Mouse (Mus musculus): ENCODE data around the gene Gadl1. TPM values are rescaled to one million over a fixed set of nuclear protein-coding genes. Genes with fewer than 3 reads are reported as not detected.

The Gadl1 gene
- polyA plus RNA-seq, 1 experiment from 2014 or later, result 0.36 TPM

- Histone ChIP-seq H3K4me1 (ENCODE audit: control insufficient read depth, insufficient read depth, low read length) (0 out of 2 replicates have a peak, but pooled peaks cover 5% of the 10 kb centered on the region), H3K36me3 (ENCODE audit: control insufficient read depth, insufficient read depth, low read length) (no peaks in the 10 kb centered on the region), H3K4me3 (ENCODE audit: low read depth, low read length) (no peak overlapping the region), H3K27me3 (ENCODE audit: control insufficient read depth, insufficient read depth, low read length) (no peaks in the 10 kb centered on the region), H3K4me2 (ENCODE audit: low read depth, low read length) (no peak overlapping the region), H3K27ac (ENCODE audit: low read depth, low read length) (no peak overlapping the region), H3K9me3 (ENCODE audit: control insufficient read depth, low read length) (no peaks in the 10 kb centered on the region), H3K9ac (replicated peaks; ENCODE audit: low read depth, low read length) (no peak overlapping the region)
- 87% methylated on average over 2 of the region's 2 CpGs for WGBS
- no peak for ATAC-seq (ENCODE audit: low read depth)
These were observed 69.2 kb downstream of the Gadl1 start for GRCm38 (mm10) chr9:115978478-115978877.

- Histone ChIP-seq H3K9ac (replicated peaks; ENCODE audit: low read depth, low read length) (no peak overlapping the region), H3K4me3 (ENCODE audit: low read depth, low read length) (no peak overlapping the region), H3K27ac (ENCODE audit: low read depth, low read length) (no peak overlapping the region), H3K27me3 (ENCODE audit: control insufficient read depth, insufficient read depth, low read length) (no peaks in the 10 kb centered on the region), H3K4me1 (ENCODE audit: control insufficient read depth, insufficient read depth, low read length) (no peaks in the 10 kb centered on the region), H3K36me3 (ENCODE audit: control insufficient read depth, insufficient read depth, low read length) (no peaks in the 10 kb centered on the region), H3K9me3 (ENCODE audit: control insufficient read depth, low read length) (no peaks in the 10 kb centered on the region), H3K4me2 (ENCODE audit: low read depth, low read length) (no peak overlapping the region)
- 91% methylated on average over 7 of the region's 7 CpGs for WGBS
- ATAC-seq (ENCODE audit: low read depth), result no peak
These were observed 81.4 kb downstream of the Gadl1 start for GRCm38 (mm10) chr9:115990661-115991060.

DNA sequence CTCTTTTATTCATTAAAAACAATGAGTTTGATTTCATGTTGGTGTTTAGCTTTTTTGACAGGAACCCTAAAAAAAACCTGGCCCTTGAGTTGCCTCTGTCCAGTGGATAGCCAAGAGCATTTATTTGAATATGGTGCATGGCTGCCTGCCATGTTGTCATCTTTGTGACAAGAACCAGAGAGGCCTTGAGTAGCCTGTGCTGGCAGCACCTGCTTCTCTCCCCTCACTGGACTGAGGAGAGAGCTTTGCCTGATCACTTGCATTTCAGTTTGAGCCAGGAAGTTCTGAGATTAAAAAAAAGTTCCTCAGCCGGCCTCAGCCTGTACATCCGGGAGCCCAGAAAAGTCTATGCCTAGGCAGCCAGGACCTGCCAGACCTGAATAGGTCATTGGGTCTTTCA lies 85.5 kb downstream of the Gadl1 start:
- no peak overlapping the region for H3K27ac ChIP-seq (ENCODE audit: low read depth, low read length)
- no peaks in the 10 kb centered on the region for H3K27me3 ChIP-seq (ENCODE audit: control insufficient read depth, insufficient read depth, low read length)
- ATAC-seq (ENCODE audit: low read depth), result no peak
- no peak overlapping the region for H3K4me3 ChIP-seq (ENCODE audit: low read depth, low read length)
- 96% methylated on average over 2 of the region's 2 CpGs for whole genome bisulfite sequencing
- H3K4me2 ChIP-seq (ENCODE audit: low read depth, low read length), result no peak overlapping the region
- no peaks in the 10 kb centered on the region for H3K9me3 ChIP-seq (ENCODE audit: control insufficient read depth, low read length)
- no peaks in the 10 kb centered on the region for H3K4me1 ChIP-seq (ENCODE audit: control insufficient read depth, insufficient read depth, low read length)
- H3K9ac ChIP-seq (replicated peaks; ENCODE audit: low read depth, low read length), result no peak overlapping the region
- no peaks in the 10 kb centered on the region for H3K36me3 ChIP-seq (ENCODE audit: control insufficient read depth, insufficient read depth, low read length)

- WGBS, result 76% methylated on average over 23 of the region's 23 CpGs
- H3K36me3 ChIP-seq (ENCODE audit: control insufficient read depth, insufficient read depth, low read length), result no peaks in the 10 kb centered on the region
- no peaks in the 10 kb centered on the region for H3K27me3 ChIP-seq (ENCODE audit: control insufficient read depth, insufficient read depth, low read length)
- H3K9me3 ChIP-seq (ENCODE audit: control insufficient read depth, low read length), result no peaks in the 10 kb centered on the region
- H3K4me2 ChIP-seq (ENCODE audit: low read depth, low read length), result no peak overlapping the region
- no peak overlapping the region for H3K4me3 ChIP-seq (ENCODE audit: low read depth, low read length)
- H3K4me1 ChIP-seq (ENCODE audit: control insufficient read depth, insufficient read depth, low read length), result no peaks in the 10 kb centered on the region
- peak overlapping the region; percentile 28; the same call in 1 of the 2 replicates for H3K27ac ChIP-seq (ENCODE audit: low read depth, low read length)
- ATAC-seq (ENCODE audit: low read depth), result no peak
- H3K9ac ChIP-seq (replicated peaks; ENCODE audit: low read depth, low read length), result no peak overlapping the region
These were observed 86.8 kb downstream of the Gadl1 start for GRCm38 (mm10) chr9:115995856-115996560.

GRCm38 (mm10) chr9:115998383-115998782 lies 89.1 kb downstream of the Gadl1 start:
- H3K27ac ChIP-seq (ENCODE audit: low read depth, low read length), result no peak overlapping the region
- no peak for ATAC-seq (ENCODE audit: low read depth)
- H3K4me3 ChIP-seq (ENCODE audit: low read depth, low read length), result no peak overlapping the region
- no peaks in the 10 kb centered on the region for H3K9me3 ChIP-seq (ENCODE audit: control insufficient read depth, low read length)
- WGBS, result 73% methylated on average over 4 of the region's 4 CpGs
- H3K36me3 ChIP-seq (ENCODE audit: control insufficient read depth, insufficient read depth, low read length), result no peaks in the 10 kb centered on the region
- no peaks in the 10 kb centered on the region for H3K4me1 ChIP-seq (ENCODE audit: control insufficient read depth, insufficient read depth, low read length)
- no peak overlapping the region for H3K4me2 ChIP-seq (ENCODE audit: low read depth, low read length)
- H3K27me3 ChIP-seq (ENCODE audit: control insufficient read depth, insufficient read depth, low read length), result no peaks in the 10 kb centered on the region
- H3K9ac ChIP-seq (replicated peaks; ENCODE audit: low read depth, low read length), result no peak overlapping the region

DNA sequence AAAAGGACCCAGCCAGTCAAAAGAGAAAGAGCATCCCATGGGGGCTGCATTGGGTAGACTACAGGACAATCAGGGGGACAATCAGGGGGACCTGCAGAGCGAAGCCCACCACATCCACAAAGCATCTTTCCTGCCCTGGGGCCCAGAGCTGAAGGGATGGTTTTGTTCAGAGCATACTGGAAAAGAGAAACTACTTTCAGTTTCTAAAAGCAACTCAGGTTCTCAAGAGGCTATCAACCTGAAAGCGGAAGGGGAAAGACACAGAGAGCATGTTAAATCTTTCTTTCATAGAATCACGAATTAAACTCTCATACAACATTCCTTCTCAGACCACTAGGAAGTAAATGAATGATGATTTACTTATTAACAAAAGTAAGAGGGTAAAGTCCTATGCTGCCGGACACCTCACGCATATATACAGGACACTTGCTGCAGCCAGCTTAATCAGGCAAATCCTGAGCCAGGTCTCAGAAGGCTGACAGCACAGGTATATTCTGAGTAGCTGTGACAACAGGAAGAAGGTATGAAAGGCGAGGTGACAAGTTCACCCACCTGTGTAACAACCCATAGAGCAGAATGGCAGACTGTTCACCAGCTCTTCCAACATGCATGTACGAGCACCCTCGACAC lies 90.2 kb downstream of the Gadl1 start:
- Histone ChIP-seq H3K27ac (ENCODE audit: low read depth, low read length) (no peak overlapping the region), H3K4me1 (ENCODE audit: control insufficient read depth, insufficient read depth, low read length) (no peaks in the 10 kb centered on the region), H3K4me2 (ENCODE audit: low read depth, low read length) (no peak overlapping the region), H3K27me3 (ENCODE audit: control insufficient read depth, insufficient read depth, low read length) (no peaks in the 10 kb centered on the region), H3K4me3 (ENCODE audit: low read depth, low read length) (no peak overlapping the region), H3K9me3 (ENCODE audit: control insufficient read depth, low read length) (no peaks in the 10 kb centered on the region), H3K36me3 (ENCODE audit: control insufficient read depth, insufficient read depth, low read length) (no peaks in the 10 kb centered on the region), H3K9ac (replicated peaks; ENCODE audit: low read depth, low read length) (no peak overlapping the region)
- ATAC-seq (ENCODE audit: low read depth), result no peak
- WGBS, result 83% methylated on average over 8 of the region's 8 CpGs

- Histone ChIP-seq H3K27ac (ENCODE audit: low read depth, low read length) (no peak overlapping the region), H3K4me3 (ENCODE audit: low read depth, low read length) (no peak overlapping the region), H3K4me2 (ENCODE audit: low read depth, low read length) (no peak overlapping the region), H3K9ac (replicated peaks; ENCODE audit: low read depth, low read length) (no peak overlapping the region), H3K4me1 (ENCODE audit: control insufficient read depth, insufficient read depth, low read length) (no peaks in the 10 kb centered on the region), H3K36me3 (ENCODE audit: control insufficient read depth, insufficient read depth, low read length) (no peaks in the 10 kb centered on the region), H3K9me3 (ENCODE audit: control insufficient read depth, low read length) (no peaks in the 10 kb centered on the region), H3K27me3 (ENCODE audit: control insufficient read depth, insufficient read depth, low read length) (no peaks in the 10 kb centered on the region)
- WGBS, result 30% methylated on average over 4 of the region's 4 CpGs
- no peak for ATAC-seq (ENCODE audit: low read depth)
These were observed 104.7 kb downstream of the Gadl1 start for GRCm38 (mm10) chr9:116013911-116014310.

DNA sequence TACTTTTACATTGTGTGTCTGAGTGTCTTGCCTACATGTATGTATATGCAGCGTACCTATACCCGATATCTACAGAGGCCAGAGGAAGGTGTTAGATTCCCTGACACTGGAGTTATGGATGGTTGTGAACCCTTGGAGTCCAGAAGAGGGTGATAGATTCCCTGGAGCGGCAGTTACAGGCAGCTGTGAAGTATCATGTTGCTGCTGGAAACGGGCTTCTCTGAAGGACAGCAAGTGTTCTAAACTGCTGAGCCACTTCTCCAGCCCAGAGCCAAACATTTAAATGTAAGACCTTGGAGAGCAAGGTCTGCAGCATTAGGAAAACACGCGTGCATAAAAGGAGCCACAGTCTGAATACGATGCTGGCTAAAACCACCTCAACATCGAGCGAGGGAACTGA lies 107.0 kb downstream of the Gadl1 start:
- WGBS, result 85% methylated on average over 9 of the region's 9 CpGs
- Histone ChIP-seq H3K27ac (ENCODE audit: low read depth, low read length) (no peak overlapping the region), H3K9ac (replicated peaks; ENCODE audit: low read depth, low read length) (no peak overlapping the region), H3K9me3 (ENCODE audit: control insufficient read depth, low read length) (no peaks in the 10 kb centered on the region), H3K4me1 (ENCODE audit: control insufficient read depth, insufficient read depth, low read length) (no peaks in the 10 kb centered on the region), H3K4me3 (ENCODE audit: low read depth, low read length) (no peak overlapping the region), H3K4me2 (ENCODE audit: low read depth, low read length) (no peak overlapping the region), H3K27me3 (ENCODE audit: control insufficient read depth, insufficient read depth, low read length) (no peaks in the 10 kb centered on the region), H3K36me3 (ENCODE audit: control insufficient read depth, insufficient read depth, low read length) (no peaks in the 10 kb centered on the region)
- ATAC-seq (ENCODE audit: low read depth), result no peak

- WGBS, result 82% methylated on average over 3 of the region's 3 CpGs
- H3K9ac ChIP-seq (replicated peaks; ENCODE audit: low read depth, low read length), result no peak overlapping the region
- ATAC-seq (ENCODE audit: low read depth), result no peak
- H3K9me3 ChIP-seq (ENCODE audit: control insufficient read depth, low read length), result no peaks in the 10 kb centered on the region
- no peak overlapping the region for H3K27ac ChIP-seq (ENCODE audit: low read depth, low read length)
- no peaks in the 10 kb centered on the region for H3K36me3 ChIP-seq (ENCODE audit: control insufficient read depth, insufficient read depth, low read length)
- H3K4me2 ChIP-seq (ENCODE audit: low read depth, low read length), result no peak overlapping the region
- H3K4me3 ChIP-seq (ENCODE audit: low read depth, low read length), result no peak overlapping the region
- no peaks in the 10 kb centered on the region for H3K4me1 ChIP-seq (ENCODE audit: control insufficient read depth, insufficient read depth, low read length)
- H3K27me3 ChIP-seq (ENCODE audit: control insufficient read depth, insufficient read depth, low read length), result no peaks in the 10 kb centered on the region
These were observed 107.8 kb downstream of the Gadl1 start for GRCm38 (mm10) chr9:116017091-116017490.
